Mouse (Mus musculus) activated CD4-positive, CD25-positive, alpha-beta regulatory T cell, adult 4 months (primary cell): Measurements from ENCODE around the gene Hoxc5. TPM values are rescaled to one million over a fixed set of nuclear protein-coding genes. Genes with fewer than 3 reads are reported as not detected.

Experiments used
- ATAC-seq: one replicate; pipeline ENCODE4 v1.8.0; 2017
- polyA plus RNA-seq, 2 experiments: library from polyadenylated mRNA; unstranded; fragments of 100-300 nt; shearing (Covaris generic); gene quantifications; one replicate each; pipeline ENCODE4 v1.2.1; 2017

Gene Hoxc5
- polyA plus RNA-seq, 2 experiments from 2014 or later: not detected

DNA sequence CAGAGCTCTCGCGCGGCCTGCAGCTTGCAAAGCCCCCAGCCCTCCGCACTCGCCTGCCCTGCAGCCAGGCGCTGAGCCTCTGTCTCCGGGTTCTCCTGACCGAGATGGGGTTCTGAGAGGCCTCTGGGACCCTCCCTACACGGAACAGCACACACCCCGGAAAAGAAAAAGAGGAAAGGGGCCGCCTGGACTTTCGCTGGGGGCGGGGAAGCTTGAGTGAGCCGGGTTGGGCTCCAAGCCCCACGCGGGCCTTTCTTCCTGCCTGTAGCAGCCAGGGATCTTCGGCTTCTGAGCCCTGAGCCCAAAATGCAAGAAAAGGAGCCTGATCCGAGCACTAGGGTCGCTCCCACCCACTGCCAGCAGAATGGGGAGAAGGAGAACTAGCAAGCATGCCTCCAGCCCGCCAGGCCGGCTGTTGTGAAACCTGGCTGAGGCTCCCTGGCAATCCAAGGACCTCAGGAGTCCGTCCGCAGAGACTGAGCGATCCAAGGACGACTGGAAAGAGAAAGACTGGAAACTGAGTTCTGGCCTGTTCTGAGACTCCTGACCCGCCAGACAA, 44.8 kb downstream of the Hoxc5 start:
- no peak for ATAC-seq

DNA sequence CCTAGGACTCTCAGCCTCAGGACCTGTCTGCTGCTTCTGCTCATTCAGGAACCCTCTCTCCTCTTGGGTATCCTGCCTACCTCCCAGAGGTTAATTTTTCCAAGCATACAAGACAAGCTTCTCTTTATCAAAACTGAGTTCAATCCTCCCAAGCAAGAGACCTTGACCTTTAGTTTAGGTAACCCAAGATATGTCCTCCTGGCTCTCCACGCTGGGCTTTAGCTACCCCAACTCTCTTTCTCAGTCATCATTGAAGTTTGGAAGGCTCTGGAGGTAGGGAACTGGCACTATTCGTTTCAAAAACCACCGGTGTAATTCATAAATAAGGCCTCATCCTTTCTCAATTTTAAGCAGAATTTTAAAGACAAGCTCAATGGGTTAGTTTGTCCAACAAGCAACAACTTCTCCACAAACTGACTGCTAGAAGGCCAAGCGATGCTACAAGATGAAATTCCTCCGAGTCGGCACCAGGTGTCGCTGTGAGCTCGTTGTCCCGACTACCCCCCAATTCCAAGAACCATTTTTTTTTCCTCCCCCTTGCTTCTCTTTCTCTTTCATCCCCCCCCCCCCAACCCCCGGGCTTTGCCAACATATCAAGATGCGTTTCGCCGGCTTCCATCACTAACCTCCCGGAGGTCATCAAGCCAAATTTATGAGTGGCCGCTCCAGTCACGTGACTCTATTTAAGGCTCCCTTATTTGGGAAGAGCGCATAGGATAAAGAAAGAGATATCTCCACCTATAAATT, 46.2 kb downstream of the Hoxc5 start:
- no peak for ATAC-seq

DNA sequence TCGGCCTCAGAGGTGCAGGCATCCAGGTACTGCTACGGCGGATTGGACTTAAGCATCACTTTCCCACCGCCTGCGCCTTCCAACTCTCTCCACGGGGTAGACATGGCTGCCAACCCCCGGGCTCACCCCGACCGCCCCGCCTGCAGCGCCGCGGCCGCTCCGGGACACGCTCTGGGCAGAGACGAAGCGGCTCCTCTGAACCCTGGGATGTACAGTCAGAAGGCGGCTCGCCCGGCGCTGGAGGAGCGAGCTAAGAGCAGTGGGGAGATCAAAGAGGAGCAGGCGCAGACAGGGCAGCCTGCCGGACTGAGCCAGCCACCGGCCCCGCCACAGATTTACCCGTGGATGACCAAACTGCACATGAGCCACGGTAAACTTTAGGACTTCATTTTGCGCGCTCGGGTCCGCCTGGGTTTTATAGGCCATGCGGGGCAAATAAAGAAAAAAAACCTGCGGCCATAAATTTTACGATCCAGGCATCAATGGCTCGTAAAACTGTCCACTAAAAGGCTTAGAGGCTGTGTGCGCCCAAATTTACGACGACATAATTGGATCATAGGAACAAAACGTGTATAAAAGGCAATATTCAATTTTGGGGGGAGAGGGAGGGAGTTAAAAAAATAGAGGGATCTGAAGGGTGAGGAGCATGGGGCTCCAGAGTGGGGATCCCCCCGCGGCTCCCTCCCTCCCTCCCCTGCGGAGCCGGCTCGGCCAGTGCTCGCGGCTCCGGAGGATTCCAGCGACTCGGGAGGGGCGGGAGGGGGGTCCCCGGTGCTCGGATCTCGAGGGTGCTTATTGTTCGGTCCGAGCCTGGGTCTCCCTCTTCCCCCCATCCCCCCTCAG, 47.1 kb downstream of the Hoxc5 start:
- no peak for ATAC-seq

DNA sequence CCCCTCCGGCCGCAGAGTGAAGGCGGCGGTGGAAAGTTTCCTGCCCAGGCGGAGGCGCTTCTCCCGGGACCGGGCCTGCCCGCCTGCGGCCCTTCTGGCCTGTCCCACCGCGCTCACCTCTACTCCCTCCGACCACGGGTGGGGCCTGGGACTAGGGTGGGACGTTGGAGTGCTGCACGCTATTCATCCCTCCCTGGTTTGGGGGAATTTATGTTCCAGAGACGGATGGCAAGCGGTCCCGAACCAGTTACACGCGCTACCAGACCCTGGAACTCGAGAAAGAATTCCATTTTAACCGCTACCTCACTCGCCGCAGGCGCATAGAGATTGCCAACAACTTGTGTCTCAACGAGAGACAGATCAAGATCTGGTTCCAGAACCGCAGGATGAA, 47.8 kb downstream of the Hoxc5 start:
- no peak for ATAC-seq

DNA sequence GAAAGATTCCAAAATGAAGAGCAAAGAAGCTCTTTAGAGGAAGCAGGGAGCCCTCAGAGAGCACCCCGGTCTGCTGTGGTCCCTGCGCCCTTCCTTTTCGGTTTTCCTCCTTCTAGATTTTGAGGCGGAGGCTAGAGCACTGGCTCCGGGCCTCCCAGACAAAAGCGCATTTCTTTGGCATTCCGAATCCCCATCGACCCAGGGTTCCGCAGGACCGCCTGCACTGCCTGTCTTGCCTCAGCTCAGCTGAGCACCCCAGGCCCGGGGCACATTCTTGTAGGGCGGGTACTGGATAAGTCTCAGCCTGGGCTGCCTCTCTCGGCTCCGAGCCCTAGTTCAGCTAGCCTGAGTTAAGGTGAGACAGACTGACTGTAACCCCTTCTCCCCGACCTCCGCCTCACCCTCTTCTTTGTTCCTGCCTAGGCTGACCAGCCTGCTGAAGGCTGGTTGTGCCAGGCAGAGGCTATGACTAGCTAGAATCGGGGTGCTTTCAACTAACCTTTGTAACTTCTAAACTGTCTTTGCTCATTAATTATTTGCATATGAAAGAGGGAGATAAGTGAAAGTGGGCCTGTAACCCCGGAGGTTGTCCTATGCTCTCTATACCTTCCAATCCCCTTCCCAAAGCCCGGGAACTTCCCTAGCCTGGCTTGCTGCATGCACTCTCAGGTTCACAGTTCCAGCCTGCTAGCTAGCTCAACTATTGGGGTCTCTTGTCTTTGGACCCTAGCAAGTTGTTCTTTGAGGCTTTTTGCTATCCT, 48.3 kb downstream of the Hoxc5 start:
- ATAC-seq: no peak

DNA sequence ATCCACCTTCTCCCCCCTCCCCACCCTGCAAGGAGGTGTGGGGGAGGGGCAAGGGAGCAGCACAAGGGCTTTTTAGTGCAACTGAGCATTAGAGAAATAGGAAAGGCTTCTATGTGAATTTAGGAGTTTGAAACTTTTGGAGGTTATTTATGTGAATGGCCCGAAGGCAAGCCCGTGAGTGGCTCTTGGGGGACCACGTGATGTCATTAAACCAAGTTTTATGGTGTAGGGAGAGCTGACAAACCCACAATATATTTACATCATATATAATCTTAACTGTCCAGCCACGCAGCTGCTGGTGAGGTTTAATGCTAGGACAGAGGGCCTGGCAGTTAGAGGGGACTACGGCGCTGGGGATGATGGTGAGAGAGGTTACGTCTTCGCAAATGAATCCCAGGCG, 51.4 kb downstream of the Hoxc5 start, which contains the start of gene Hoxc4:
Gene Hoxc4 (plus strand): TSS at position 299 of the 400 bp plus-strand sequence.
- ATAC-seq: no peak

DNA sequence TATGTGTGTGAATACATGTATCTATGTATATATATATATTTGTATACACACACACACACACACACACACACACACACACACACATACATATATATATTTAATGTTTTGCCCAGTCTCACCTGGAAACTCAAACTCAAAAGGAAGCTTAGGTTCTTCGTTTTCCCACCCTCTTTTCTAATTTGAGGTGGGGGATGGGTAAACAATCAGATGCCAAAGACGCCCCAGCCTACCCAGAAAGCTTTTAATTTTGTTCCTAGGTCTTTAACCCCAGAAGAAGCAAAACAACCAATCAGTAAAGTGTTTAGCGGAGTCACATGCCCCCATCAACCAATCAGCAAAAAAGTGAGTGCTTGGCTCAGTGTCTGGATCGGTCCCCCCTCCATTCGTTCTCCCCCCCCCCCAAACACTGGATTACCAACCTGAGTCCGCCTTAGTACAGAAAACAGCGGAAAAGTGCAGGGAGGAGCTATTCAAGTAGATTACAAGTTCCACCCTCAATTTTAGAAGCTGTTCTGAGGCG, 53.7 kb downstream of the Hoxc5 start:
- ATAC-seq: no peak

GRCm38 (mm10) chr15:103021544-103021943, 54.3 kb downstream of the Hoxc5 start:
- ATAC-seq: no peak

DNA sequence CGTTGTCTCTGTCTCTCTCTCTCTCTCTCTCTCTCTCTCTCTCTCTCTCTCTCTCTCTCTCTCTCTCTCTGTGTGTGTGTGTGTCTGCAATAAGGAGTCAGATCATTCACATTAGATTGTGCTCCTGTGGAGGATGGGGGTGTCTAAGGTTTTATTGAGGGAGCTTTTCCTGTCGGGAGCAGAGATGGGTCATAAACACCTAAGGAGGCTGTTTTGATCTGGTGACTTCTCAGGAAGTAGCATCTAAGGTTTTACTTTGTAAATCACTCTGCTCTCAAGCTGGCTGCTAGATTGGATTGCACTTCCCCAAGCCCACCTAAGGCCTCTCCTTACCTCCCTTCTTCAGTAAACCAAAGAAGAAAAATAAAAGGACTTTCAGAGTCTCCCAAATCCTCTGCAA, 56.9 kb downstream of the Hoxc5 start:
- no peak for ATAC-seq

GRCm38 (mm10) chr15:103027266-103028235, 60.3 kb downstream of the Hoxc5 start:
- ATAC-seq: no peak

- no peak for ATAC-seq
Observed at GRCm38 (mm10) chr15:103028916-103029512, 61.8 kb downstream of the Hoxc5 start.

GRCm38 (mm10) chr15:103030142-103030541, 62.9 kb downstream of the Hoxc5 start:
- ATAC-seq: no peak

- ATAC-seq: no peak
Observed at GRCm38 (mm10) chr15:103032167-103032566, 64.9 kb downstream of the Hoxc5 start.

- ATAC-seq: no peak
Observed at GRCm38 (mm10) chr15:103032646-103033575, 65.7 kb downstream of the Hoxc5 start.

DNA sequence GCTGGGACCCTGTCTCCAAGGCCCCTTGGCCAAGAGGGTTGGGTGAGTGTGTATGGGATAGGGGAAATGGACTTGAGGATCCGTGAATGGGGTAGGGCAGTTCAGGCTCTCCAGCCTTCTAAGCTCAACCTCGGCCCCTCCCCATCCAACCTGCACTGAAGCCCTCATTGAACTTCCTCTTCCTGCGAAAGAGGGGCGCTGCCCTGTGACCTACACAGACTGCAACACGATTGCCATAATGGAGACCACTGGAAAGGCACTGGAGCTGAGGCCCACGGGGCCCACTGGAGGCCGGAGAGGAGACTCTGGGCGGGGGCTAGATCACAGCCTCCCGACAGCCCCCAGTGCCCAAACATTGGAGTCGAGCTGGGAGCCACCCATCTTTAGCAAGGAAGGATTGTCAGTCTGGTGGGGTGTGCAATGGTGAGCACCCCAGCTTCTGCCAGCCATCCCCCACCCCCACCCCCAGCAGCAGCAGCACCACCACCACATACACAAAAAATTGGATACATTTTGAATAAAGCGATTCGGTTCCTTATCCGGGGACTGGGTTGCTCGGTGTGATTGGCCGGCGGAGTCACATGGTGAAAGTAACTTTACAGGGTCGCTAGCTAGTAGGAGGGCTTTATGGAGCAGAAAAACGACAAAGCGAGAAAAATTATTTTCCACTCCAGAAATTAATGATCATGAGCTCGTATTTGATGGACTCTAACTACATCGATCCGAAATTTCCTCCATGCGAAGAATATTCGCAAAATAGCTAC, 67.0 kb downstream of the Hoxc5 start:
- no peak for ATAC-seq

DNA sequence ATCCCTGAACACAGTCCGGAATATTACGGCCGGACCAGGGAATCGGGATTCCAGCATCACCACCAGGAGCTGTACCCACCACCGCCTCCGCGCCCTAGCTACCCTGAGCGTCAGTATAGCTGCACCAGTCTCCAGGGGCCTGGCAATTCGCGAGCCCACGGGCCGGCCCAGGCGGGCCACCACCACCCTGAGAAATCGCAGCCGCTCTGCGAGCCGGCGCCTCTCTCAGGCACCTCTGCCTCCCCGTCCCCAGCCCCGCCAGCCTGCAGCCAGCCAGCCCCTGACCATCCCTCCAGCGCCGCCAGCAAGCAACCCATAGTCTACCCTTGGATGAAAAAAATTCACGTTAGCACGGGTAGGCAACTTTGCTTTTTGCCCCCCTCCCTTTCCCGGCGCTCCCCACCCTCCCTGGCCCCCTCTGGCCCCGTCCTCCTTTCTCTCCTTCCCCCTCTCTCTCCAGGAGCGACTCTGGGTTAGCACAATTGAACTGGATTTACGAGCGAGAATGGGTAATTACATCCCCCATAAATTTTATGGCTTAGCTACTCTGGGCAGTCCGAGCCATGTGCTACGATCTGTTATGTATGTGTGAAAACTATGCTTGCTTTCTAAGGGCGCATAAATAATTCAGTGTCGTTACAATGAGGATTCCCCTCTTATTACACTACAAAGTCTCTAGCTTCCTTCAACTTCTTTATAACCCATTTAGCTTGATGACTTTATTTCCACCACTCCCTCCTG, 67.7 kb downstream of the Hoxc5 start:
- ATAC-seq: no peak

DNA sequence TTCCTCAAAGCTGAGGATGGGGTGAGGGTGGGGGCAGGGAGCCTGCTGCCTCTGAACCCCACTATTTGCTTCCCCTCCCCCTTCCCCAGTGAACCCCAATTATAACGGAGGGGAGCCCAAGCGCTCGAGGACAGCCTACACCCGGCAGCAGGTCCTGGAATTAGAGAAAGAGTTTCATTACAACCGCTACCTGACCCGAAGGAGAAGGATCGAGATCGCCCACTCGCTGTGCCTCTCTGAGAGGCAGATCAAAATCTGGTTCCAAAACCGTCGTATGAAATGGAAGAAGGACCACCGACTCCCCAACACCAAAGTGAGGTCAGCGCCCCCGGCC, 68.3 kb downstream of the Hoxc5 start:
- no peak for ATAC-seq

- ATAC-seq: no peak
Observed at GRCm38 (mm10) chr15:103037579-103037978, 70.3 kb downstream of the Hoxc5 start.
